In genomic region chr3:84344725-84345645, GRCm38 (mm10) we compare ENCODE assay signal across 8 mouse cellular contexts. TPM values are rescaled to one million over a fixed set of nuclear protein-coding genes. Genes with fewer than 3 reads are reported as not detected.
A peak's percentile ranks its signal among the peaks of the same experiment; 100 is the strongest.
DNase-seq lines count a peak whose midpoint lies in the region; ATAC-seq and TF ChIP-seq lines count a peak whose summit lies in the region.

No protein-coding gene starts in this region.

- TF ChIP-seq EP300 in lung, postnatal 0 days (IDR thresholded peaks at IDR 0.05) = no peak

- peak; percentile 74 for ATAC-seq in hindbrain, embryonic 12.5 days (ENCODE audit: low FRiP score)
- ATAC-seq in lung, postnatal 0 days = peak; percentile 89

- no peak overlapping the region for H3K27ac ChIP-seq in hindbrain, embryonic 12.5 days
- H3K27ac ChIP-seq in lung, postnatal 0 days (ENCODE audit: low read length) = peak overlapping the region; percentile 66

- no peaks in the 10 kb centered on the region for H3K9me3 ChIP-seq in hindbrain, embryonic 12.5 days (replicated peaks)
- H3K9me3 ChIP-seq in lung, postnatal 0 days (ENCODE audit: low read length) = no peaks in the 10 kb centered on the region

- TF ChIP-seq CTCF in lung, postnatal 0 days (IDR thresholded peaks at IDR 0.05) = peak; percentile 83

- WGBS in hindbrain, embryonic 12.5 days = 12% methylated on average over 28 of the region's 28 CpGs
- WGBS in lung, postnatal 0 days = 8% methylated on average over 28 of the region's 28 CpGs

- no peaks in the 10 kb centered on the region for H3K36me3 ChIP-seq in hindbrain, embryonic 12.5 days
- H3K36me3 ChIP-seq in lung, postnatal 0 days (ENCODE audit: insufficient read depth, low read length) = no peaks in the 10 kb centered on the region

- peaks cover 18% of the 10 kb centered on the region for H3K4me1 ChIP-seq in hindbrain, embryonic 12.5 days
- peaks cover 3% of the 10 kb centered on the region; the same call in 1 of the 2 replicates for H3K4me1 ChIP-seq in lung, postnatal 0 days (ENCODE audit: insufficient read depth, low read depth, low read length)

- peak; percentile 94 for DNase-seq in NIH3T3 (ENCODE audit: low read depth)
- DNase-seq in cerebellum, adult 9-11 months = peak; percentile 68
- peak; percentile 74 to 80 for DNase-seq in frontal cortex, postnatal 10 days (ENCODE audit: low spot score in 2 of 2)
- DNase-seq in layer of hippocampus, postnatal 10 days (ENCODE audit: low spot score in 2 of 2) = peak; percentile 85 to 89
- peak; percentile 94 for DNase-seq in lung, postnatal 0 days (ENCODE audit: low spot score)
- peak; percentile 79 for DNase-seq in ovary, postnatal 36 days (ENCODE audit: low spot score)
- peak; percentile 77 for DNase-seq in thymus, postnatal 14 days

- 0 out of 2 replicates have a peak overlapping the region, but pooled peaks have one; percentile 29 for H3K9ac ChIP-seq in hindbrain, embryonic 12.5 days
- no peak overlapping the region for H3K9ac ChIP-seq in lung, postnatal 0 days (replicated peaks; ENCODE audit: low read depth)

- H3K27me3 ChIP-seq in hindbrain, embryonic 12.5 days = peaks cover 3% of the 10 kb centered on the region; the same call in 1 of the 2 replicates
- no peaks in the 10 kb centered on the region for H3K27me3 ChIP-seq in lung, postnatal 0 days (replicated peaks; ENCODE audit: insufficient read depth, low read length)

- peak overlapping the region; percentile 31 for H3K4me3 ChIP-seq in hindbrain, embryonic 12.5 days
- peak overlapping the region; percentile 27 for H3K4me3 ChIP-seq in lung, postnatal 0 days (ENCODE audit: low read depth, low read length)

- H3K4me2 ChIP-seq in hindbrain, embryonic 12.5 days (replicated peaks) = peak overlapping the region; percentile 68
- peak overlapping the region; percentile 63 for H3K4me2 ChIP-seq in lung, postnatal 0 days (replicated peaks; ENCODE audit: low read depth, low read length)

RNA-seq across cellular contexts. Expression of gene Trim2, which starts 38.3 kb away (rescaled TPM):
- polyA plus RNA-seq in hindbrain, embryonic 12.5 days (2016; fragmentation: Nextera tagmentation; extraction: Ambion mirVana) = 121 and 125 TPM in 2 replicates
- 100 to 1,000 TPM; 267 to 271 TPM for total RNA-seq in layer of hippocampus, postnatal 10 days (2021)
- 18.7 and 20.0 TPM in 2 replicates for polyA plus RNA-seq in lung, postnatal 0 days (2015; fragmentation: Nextera tagmentation; extraction: Ambion mirVana)
